Mouse (Mus musculus) Muller cell, postnatal 12 days (primary cell): Measurements from ENCODE around the gene Slc39a8.

Source experiments
- DNase-seq: peaks from one replicate; pipeline ENCODE4 v3.0.0-alpha.2; 2015; ENCODE audit errors: inconsistent ontology term

Gene Slc39a8

GRCm38 (mm10) chr3:135845860-135846259 is 20.8 kb downstream of the Slc39a8 start:
- no peak for DNase-seq

- no peak for DNase-seq
Measured at GRCm38 (mm10) chr3:135851607-135852006, 26.5 kb downstream of the Slc39a8 start.

- DNase-seq = no peak
Measured at GRCm38 (mm10) chr3:135853604-135854297, 28.7 kb downstream of the Slc39a8 start.

- no peak for DNase-seq
Measured at GRCm38 (mm10) chr3:135854298-135854984, 29.4 kb downstream of the Slc39a8 start.

- DNase-seq = no peak
Measured at GRCm38 (mm10) chr3:135854985-135855340, 29.9 kb downstream of the Slc39a8 start.

GRCm38 (mm10) chr3:135856303-135856702 is 31.2 kb downstream of the Slc39a8 start:
- DNase-seq = no peak

GRCm38 (mm10) chr3:135857134-135857533 is 32.1 kb downstream of the Slc39a8 start:
- no peak for DNase-seq

- DNase-seq = no peak
Measured at GRCm38 (mm10) chr3:135859431-135859830, 34.4 kb downstream of the Slc39a8 start.

- DNase-seq = peak; percentile 51
Measured at GRCm38 (mm10) chr3:135862804-135863203, 37.7 kb downstream of the Slc39a8 start.

- no peak for DNase-seq
Measured at GRCm38 (mm10) chr3:135869041-135869440, 44.0 kb downstream of the Slc39a8 start.

- no peak for DNase-seq
Measured at GRCm38 (mm10) chr3:135872325-135872724, 47.2 kb downstream of the Slc39a8 start.

GRCm38 (mm10) chr3:135873596-135873995 is 48.5 kb downstream of the Slc39a8 start:
- DNase-seq = peak; percentile 82

- no peak for DNase-seq
Measured at GRCm38 (mm10) chr3:135878048-135878447, 53.0 kb downstream of the Slc39a8 start.

GRCm38 (mm10) chr3:135885927-135886658 is 61.0 kb downstream of the Slc39a8 start:
- DNase-seq = no peak

GRCm38 (mm10) chr3:135886659-135887027 is 61.6 kb downstream of the Slc39a8 start:
- peak; percentile 68 for DNase-seq

- peak; percentile 24 for DNase-seq
Measured at GRCm38 (mm10) chr3:135887033-135887855, 62.2 kb downstream of the Slc39a8 start.

GRCm38 (mm10) chr3:135887856-135888155 is 62.7 kb downstream of the Slc39a8 start:
- DNase-seq = peak; percentile 7

- no peak for DNase-seq
Measured at GRCm38 (mm10) chr3:135889401-135889800, 64.3 kb downstream of the Slc39a8 start.

GRCm38 (mm10) chr3:135903366-135903765 is 78.3 kb downstream of the Slc39a8 start:
- no peak for DNase-seq

GRCm38 (mm10) chr3:135904881-135905280 is 79.8 kb downstream of the Slc39a8 start:
- no peak for DNase-seq

- no peak for DNase-seq
Measured at GRCm38 (mm10) chr3:135905729-135906128, 80.7 kb downstream of the Slc39a8 start.

- no peak for DNase-seq
Measured at GRCm38 (mm10) chr3:135907028-135907427, 81.9 kb downstream of the Slc39a8 start.
